Mouse (Mus musculus) intestine, embryonic 14.5 days (tissue): ENCODE results near the gene Mmp21. TPM values are rescaled to one million over a fixed set of nuclear protein-coding genes. Genes with fewer than 3 reads are reported as not detected.

ENCODE experiments used
- ATAC-seq: fragments of 200-750 bp; cut with Nextera tagmentation; replicated peaks from 2 replicates; pipeline ENCODE4 v1.8.0; 2017; ENCODE audit warnings: low read depth, moderate number of reproducible peaks, moderate TSS enrichment, moderate library complexity; ENCODE audit not compliant: low FRiP score, low TSS enrichment
- DNase-seq: peaks from one replicate; pipeline ENCODE4 v3.0.0-alpha.2; 2018; ENCODE audit warnings: low spot score
- H3K27ac ChIP-seq: fragments of 300-500 bp; sonication (generic); 2 replicates; pipeline ENCODE4 v1.5.1; 2014; ENCODE audit warnings: low read depth, mild to moderate bottlenecking, control low read depth
- H3K27me3 ChIP-seq: fragments of 300-500 bp; sonication (generic); replicated peaks from 2 replicates; pipeline ENCODE4 v1.6.1; 2014; ENCODE audit warnings: low read length, control low read depth; ENCODE audit not compliant: control insufficient read depth, insufficient read depth
- H3K36me3 ChIP-seq: fragments of 300-500 bp; sonication (generic); 2 replicates; pipeline ENCODE4 v1.6.1; 2014; ENCODE audit warnings: low read length, control low read depth; ENCODE audit not compliant: control insufficient read depth, insufficient read depth
- H3K4me1 ChIP-seq: fragments of 300-500 bp; sonication (generic); replicated peaks from 2 replicates; pipeline ENCODE4 v1.6.1; 2014; ENCODE audit warnings: low read length, control low read depth, mixed read lengths; ENCODE audit not compliant: control insufficient read depth, insufficient read depth
- H3K4me2 ChIP-seq: fragments of 300-500 bp; sonication (generic); 2 replicates; pipeline ENCODE4 v1.6.1; 2014; ENCODE audit warnings: low read length
- H3K4me3 ChIP-seq: fragments of 300-500 bp; sonication (generic); 2 replicates; pipeline ENCODE4 v1.5.1; 2014; ENCODE audit warnings: low read depth, low read length, control low read depth, mixed read lengths
- H3K9ac ChIP-seq: fragments of 300-500 bp; sonication (generic); 2 replicates; pipeline ENCODE4 v1.6.1; 2014; ENCODE audit warnings: mild to moderate bottlenecking, low read length
- H3K9me3 ChIP-seq: fragments of 300-500 bp; sonication (generic); 2 replicates; pipeline ENCODE4 v1.6.1; 2016; ENCODE audit warnings: low read length, control low read depth; ENCODE audit not compliant: control insufficient read depth
- WGBS: fragments of 180-500 bp; shearing (Covaris S2); extraction: QIAGEN DNeasy Blood & Tissue Kit; methylation state at CpG from one replicate; pipeline ENCODE4 v1.1.7; 2014; 5-methylcytosine and 5-hydroxymethylcytosine counted together
- polyA plus RNA-seq: library from polyadenylated mRNA; unstranded; fragments of >200 nt; fragmentation: Nextera tagmentation; extraction: Ambion mirVana; gene quantifications from 2 replicates; pipeline ENCODE4 v1.2.1, GENCODE M21; 2014

Mmp21 gene
- not detected in 2 replicates for polyA plus RNA-seq

DNA sequence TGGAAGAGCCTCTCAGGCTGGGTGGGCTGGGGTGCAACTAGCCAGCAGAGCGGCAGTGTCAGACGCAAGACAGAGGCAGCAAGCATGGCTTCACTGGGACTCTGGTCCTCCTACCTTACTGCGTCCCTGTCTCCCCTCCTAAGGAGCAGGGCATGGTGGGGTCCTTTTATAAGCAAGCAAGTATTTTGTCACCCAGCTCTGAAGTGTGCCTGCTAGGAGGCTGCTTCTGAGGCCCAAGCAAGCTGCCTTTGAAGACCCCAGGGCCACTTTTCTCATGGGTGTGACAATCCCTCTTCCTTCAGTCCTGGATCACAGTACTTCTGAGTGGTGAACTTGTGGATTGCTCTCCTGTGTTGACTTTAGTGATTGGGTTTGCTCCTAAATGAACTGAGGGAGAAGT is at the start of gene Mmp21:
Mmp21 (minus strand) TSS at position 101 of the 400 bp plus-strand sequence.
- DNase-seq (no peak), ATAC-seq (no peak)
- H3K27ac ChIP-seq, result no peak within 1 kb of the TSS
- H3K4me1 ChIP-seq, result no peaks in the 10 kb centered on the region
- H3K27me3 ChIP-seq, result no peaks in the 10 kb centered on the region
- H3K9me3 ChIP-seq, result no peaks in the 10 kb centered on the region
- WGBS, result 60% methylated on average over 3 of the region's 3 CpGs
- no peak within 1 kb of the TSS for H3K4me2 ChIP-seq
- no peak within 1 kb of the TSS for H3K9ac ChIP-seq
- no peaks in the 10 kb centered on the region for H3K36me3 ChIP-seq
- no peak within 1 kb of the TSS for H3K4me3 ChIP-seq

DNA sequence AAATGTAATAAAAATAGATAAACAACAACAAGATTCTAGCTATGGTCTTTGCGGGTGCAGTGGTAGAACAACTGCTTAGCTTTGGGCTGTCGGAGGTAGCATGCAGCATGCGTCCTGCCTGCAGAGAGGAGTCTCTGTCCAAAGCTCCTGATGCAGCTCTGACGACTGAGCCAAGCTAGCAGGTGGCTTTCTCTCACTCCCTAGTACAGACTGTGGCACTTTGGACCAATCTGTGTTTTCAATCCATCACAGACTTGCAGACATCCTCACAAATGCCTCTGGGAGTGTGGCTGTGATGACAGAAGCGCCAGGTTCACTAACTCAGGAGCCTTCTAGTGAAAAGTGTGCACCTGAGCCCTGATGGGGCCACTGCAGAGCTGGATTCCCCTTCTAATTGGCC is 49.5 kb upstream of the Mmp21 start:
- no peaks in the 10 kb centered on the region for H3K9me3 ChIP-seq
- H3K4me1 ChIP-seq, result no peaks in the 10 kb centered on the region

DNA sequence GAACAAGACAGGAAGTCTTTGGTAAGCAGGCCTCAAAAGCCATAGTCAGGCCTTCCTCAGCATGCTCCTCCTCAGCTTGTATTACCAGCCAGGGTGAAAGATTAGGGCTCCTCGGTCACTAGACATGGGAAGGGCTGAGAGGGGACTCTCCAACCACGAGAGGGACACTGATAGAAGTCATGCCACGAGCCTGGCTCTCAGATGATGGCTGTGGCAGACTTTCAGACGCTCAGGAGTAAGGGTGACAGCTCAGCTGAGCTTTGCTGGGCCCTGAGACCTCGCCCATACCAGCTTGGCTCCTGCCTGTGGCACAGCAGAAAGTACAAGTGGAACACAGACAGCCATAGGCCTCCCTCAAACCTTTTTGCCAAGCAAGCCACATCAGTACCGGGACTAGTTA is 47.2 kb upstream of the Mmp21 start:
- H3K4me2 ChIP-seq, result no peak overlapping the region
- H3K27me3 ChIP-seq, result no peaks in the 10 kb centered on the region
- H3K4me1 ChIP-seq, result no peaks in the 10 kb centered on the region
- no peak overlapping the region for H3K9ac ChIP-seq
- WGBS, result 78% methylated on average over 6 of the region's 6 CpGs
- ATAC-seq, result no peak
- H3K27ac ChIP-seq, result no peak overlapping the region
- H3K36me3 ChIP-seq, result peaks cover 32% of the 10 kb centered on the region
- no peak overlapping the region for H3K4me3 ChIP-seq
- H3K9me3 ChIP-seq, result no peaks in the 10 kb centered on the region
- no peak for DNase-seq

More for the DNA sequence above, 49.5 kb upstream of the Mmp21 start:
- H3K9ac ChIP-seq, result no peak overlapping the region
- ATAC-seq, result no peak
- H3K36me3 ChIP-seq, result peaks cover 18% of the 10 kb centered on the region
- WGBS, result 70% methylated on average over 5 of the region's 5 CpGs
- H3K4me3 ChIP-seq, result no peak overlapping the region
- no peak for DNase-seq
- no peak overlapping the region for H3K4me2 ChIP-seq
- H3K27me3 ChIP-seq, result no peaks in the 10 kb centered on the region
- no peak overlapping the region for H3K27ac ChIP-seq

DNA sequence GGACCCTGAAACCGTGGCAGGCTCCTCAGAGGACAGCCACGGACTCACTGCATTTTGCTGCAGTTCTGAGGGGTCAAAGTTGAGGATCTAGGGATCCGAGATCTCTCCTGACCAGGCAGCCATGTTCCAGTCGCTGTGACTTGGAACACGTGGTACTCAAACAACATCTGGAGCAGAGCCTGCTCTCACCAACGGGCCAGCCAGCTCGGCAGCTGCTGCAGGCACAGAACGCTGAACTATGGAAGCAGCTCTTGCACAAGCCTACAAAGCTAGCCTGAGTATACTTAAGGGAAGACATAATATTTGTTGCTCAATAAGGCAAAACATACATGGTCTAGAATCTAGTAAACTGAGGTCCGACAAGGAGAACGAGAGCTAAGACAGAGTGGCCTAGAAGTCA is 45.7 kb upstream of the Mmp21 start:
- H3K9ac ChIP-seq, result no peak overlapping the region
- H3K9me3 ChIP-seq, result no peaks in the 10 kb centered on the region
- peaks cover 47% of the 10 kb centered on the region for H3K36me3 ChIP-seq
- WGBS, result 81% methylated on average over 10 of the region's 10 CpGs
- H3K27me3 ChIP-seq, result no peaks in the 10 kb centered on the region
- H3K4me3 ChIP-seq, result no peak overlapping the region
- ATAC-seq, result no peak
- no peak overlapping the region for H3K27ac ChIP-seq
- H3K4me2 ChIP-seq, result no peak overlapping the region
- no peaks in the 10 kb centered on the region for H3K4me1 ChIP-seq
- no peak for DNase-seq

DNA sequence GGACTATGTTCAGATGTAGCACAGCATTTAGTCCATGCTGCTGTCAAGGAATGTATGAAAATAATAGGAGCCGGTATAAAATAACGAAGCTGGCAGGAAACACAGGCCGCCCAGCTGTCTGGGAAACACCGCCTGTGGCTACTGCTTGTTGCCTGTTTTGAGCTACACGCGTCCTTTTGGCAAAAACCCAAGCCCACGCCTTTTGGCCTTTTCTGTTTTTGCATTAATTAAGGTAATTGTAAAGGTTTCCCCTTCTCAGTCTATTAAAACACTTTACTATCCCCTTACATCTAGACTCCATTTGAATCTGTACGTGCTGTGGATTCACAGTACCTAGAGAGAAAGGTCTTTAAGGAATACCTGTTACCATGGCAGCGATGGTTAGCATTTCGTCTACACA is 45.0 kb upstream of the Mmp21 start:
- 93% methylated on average over 10 of the region's 10 CpGs for WGBS
- H3K9me3 ChIP-seq, result no peaks in the 10 kb centered on the region
- H3K27ac ChIP-seq, result no peak overlapping the region
- no peak for ATAC-seq
- H3K36me3 ChIP-seq, result peaks cover 54% of the 10 kb centered on the region
- no peaks in the 10 kb centered on the region for H3K4me1 ChIP-seq
- no peak overlapping the region for H3K4me3 ChIP-seq
- no peak overlapping the region for H3K4me2 ChIP-seq
- no peaks in the 10 kb centered on the region for H3K27me3 ChIP-seq
- no peak overlapping the region for H3K9ac ChIP-seq
- DNase-seq, result no peak

DNA sequence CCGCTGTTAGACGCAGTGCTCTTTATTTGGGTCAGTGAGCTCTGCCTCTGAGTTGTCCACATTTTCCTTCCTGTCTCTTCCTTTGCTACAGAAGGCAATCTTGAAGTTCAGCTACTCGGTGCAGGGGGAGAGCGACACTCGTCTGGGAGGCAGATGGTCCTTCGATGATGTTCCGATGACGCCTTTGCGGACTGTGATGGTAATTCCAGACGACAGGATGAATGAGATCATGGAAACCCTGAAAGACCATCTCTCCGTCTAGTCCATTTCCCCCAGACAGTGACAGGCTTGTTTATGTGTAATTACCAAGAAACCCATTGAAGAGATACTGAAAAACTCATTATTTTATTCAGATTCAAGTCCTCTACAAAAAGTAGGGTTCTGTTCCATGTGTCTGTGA is 40.8 kb upstream of the Mmp21 start:
- Histone ChIP-seq H3K4me2 (no peak overlapping the region), H3K4me1 (no peaks in the 10 kb centered on the region), H3K4me3 (no peak overlapping the region), H3K27me3 (no peaks in the 10 kb centered on the region), H3K27ac (no peak overlapping the region), H3K9ac (no peak overlapping the region), H3K36me3 (peaks cover 96% of the 10 kb centered on the region), H3K9me3 (no peaks in the 10 kb centered on the region)
- DNase-seq (no peak), ATAC-seq (no peak)
- 86% methylated on average over 11 of the region's 11 CpGs for WGBS

DNA sequence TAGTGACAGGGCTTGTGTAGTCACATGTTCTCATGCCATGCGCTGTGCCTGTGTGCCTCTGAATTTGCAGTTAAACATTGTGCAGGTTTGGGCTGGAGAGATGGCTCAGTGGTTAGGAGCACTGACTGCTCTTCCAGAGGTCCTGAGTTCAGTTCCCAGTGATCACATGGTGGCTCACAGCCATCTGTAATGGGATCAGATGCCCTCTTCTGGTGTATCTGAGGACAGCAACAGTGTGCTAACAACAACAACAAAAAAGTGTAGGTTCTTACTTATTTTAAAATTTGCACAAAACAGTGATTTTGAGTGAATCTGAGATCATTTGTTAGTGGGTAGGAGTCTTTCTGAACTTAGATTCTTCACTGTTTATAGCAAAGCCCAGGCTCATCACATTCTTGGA is 38.7 kb upstream of the Mmp21 start:
- no peak overlapping the region for H3K27ac ChIP-seq
- 97% methylated on average over 1 of the region's 1 CpGs for WGBS
- ATAC-seq (no peak), DNase-seq (no peak)
- no peak overlapping the region for H3K4me2 ChIP-seq
- peaks cover 100% of the 10 kb centered on the region for H3K36me3 ChIP-seq
- H3K27me3 ChIP-seq, result no peaks in the 10 kb centered on the region
- H3K4me1 ChIP-seq, result no peaks in the 10 kb centered on the region
- no peak overlapping the region for H3K9ac ChIP-seq
- H3K4me3 ChIP-seq, result no peak overlapping the region
- no peaks in the 10 kb centered on the region for H3K9me3 ChIP-seq

DNA sequence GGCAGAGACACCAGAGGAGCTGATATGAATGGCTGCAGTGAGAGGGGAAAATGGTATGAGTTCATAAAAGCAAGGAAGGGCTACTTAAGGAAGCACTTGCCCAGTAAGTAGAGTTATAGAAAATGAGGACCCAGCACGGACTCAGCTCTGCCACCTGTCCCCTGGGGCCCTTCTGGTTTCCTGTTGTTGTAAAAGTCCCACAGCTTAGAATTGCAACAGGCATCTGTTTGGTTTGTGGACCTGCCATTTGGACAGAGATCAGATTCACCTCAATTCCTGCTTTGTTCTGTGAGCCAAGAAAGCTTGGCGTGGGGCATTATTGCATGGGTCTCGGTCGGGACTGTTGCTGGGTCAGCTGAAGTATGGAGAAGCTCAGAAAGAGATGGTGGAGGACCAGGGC is 35.5 kb upstream of the Mmp21 start:
- ATAC-seq, result no peak
- 93% methylated on average over 4 of the region's 4 CpGs for WGBS
- H3K36me3 ChIP-seq, result peaks cover 83% of the 10 kb centered on the region

DNA sequence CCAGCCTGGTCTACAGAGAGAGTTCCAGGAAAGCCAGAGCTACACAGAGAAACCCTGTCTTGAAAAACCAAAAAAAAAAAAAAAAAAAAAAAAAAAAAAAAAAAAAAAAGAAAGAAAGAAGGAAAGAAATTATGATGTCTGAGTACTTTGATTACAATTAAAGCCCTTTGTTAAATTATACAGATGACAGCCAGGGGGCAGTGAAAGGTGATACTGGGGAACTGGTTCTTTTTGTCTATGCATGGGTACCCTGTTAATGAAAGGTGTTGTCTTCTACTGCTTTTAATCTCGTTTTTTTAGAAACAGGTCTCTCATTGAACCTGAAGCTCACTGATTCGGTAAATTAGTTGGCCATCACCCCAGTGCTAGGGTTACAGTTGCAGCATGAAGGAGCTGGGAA is 27.4 kb upstream of the Mmp21 start:
- Histone ChIP-seq H3K4me3 (no peak overlapping the region), H3K4me2 (no peak overlapping the region), H3K27me3 (no peaks in the 10 kb centered on the region), H3K4me1 (peaks cover 10% of the 10 kb centered on the region), H3K9ac (no peak overlapping the region), H3K9me3 (peaks cover 5% of the 10 kb centered on the region; the same call in 1 of the 2 replicates), H3K27ac (no peak overlapping the region), H3K36me3 (peaks cover 8% of the 10 kb centered on the region)
- no peak for DNase-seq
- WGBS, result 89% methylated on average over 2 of the region's 2 CpGs
- ATAC-seq, result no peak

More for the DNA sequence above, 35.5 kb upstream of the Mmp21 start:
- no peak overlapping the region for H3K4me2 ChIP-seq
- peaks cover 3% of the 10 kb centered on the region; the same call in 1 of the 2 replicates for H3K4me1 ChIP-seq
- no peaks in the 10 kb centered on the region for H3K27me3 ChIP-seq
- no peak overlapping the region for H3K4me3 ChIP-seq
- DNase-seq, result no peak
- no peak overlapping the region for H3K9ac ChIP-seq
- no peaks in the 10 kb centered on the region for H3K9me3 ChIP-seq
- H3K27ac ChIP-seq, result no peak overlapping the region
